Mouse (Mus musculus): Measurements from ENCODE around the gene Cd84. TPM values are rescaled to one million over a fixed set of nuclear protein-coding genes. Genes with fewer than 3 reads are reported as not detected.
"Not testable (repeated sequence)": the region's sequence is repeated elsewhere in the genome, so short reads cannot be mapped to it uniquely, and the experiment has no call there.

Gene Cd84
- polyA plus RNA-seq, 1 experiment from 2014 or later, result 0.86 TPM

DNA sequence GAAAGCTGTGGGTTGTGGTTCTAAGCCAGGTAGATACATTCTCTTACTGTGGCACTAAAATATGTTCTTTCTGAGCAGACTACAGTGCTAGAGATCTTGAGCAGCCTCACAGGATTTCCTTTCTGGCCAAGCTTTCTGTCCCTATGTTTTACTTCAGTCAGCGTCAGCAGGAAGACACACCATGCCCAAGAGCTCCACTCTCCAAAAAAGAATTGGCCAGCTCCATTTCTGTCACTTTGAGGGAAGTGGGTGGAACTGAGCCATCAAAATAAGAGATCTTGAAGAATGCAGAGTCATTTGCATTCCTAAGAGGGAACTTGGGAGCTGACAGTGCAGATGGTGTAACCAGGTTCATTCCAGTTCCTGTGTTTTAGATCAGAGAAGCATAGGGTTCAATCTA, 47.5 kb downstream of the Cd84 start:
- H3K9ac ChIP-seq (ENCODE audit: low read depth, low read length), result no peak overlapping the region
- H3K9me3 ChIP-seq (replicated peaks; ENCODE audit: control insufficient read depth, low read length), result no peaks in the 10 kb centered on the region
- no peaks in the 10 kb centered on the region for H3K27me3 ChIP-seq (ENCODE audit: control insufficient read depth, insufficient read depth, low read length)
- no peaks in the 10 kb centered on the region for H3K4me1 ChIP-seq (ENCODE audit: control insufficient read depth, insufficient read depth, low read length)
- H3K36me3 ChIP-seq (ENCODE audit: control insufficient read depth, insufficient read depth, low read length), result no peaks in the 10 kb centered on the region
- no peak overlapping the region for H3K27ac ChIP-seq (ENCODE audit: low read depth, low read length)
- no peak overlapping the region for H3K4me3 ChIP-seq (ENCODE audit: low read depth, low read length)
- ATAC-seq (replicated peaks; ENCODE audit: insufficient number of reproducible peaks, low FRiP score, low TSS enrichment), result no peak
- WGBS (ENCODE audit: insufficient replicate concordance), result 77% methylated on average over 1 of the region's 1 CpGs
- no peak overlapping the region for H3K4me2 ChIP-seq

GRCm38 (mm10) chr1:171895364-171895763, 55.9 kb downstream of the Cd84 start, which contains the start of gene Gm10521:
Gm10521 (plus strand) TSS chr1:171895664.
- not testable (repeated sequence) for H3K4me3 ChIP-seq (ENCODE audit: low read depth, low read length); H3K9me3 ChIP-seq (replicated peaks; ENCODE audit: control insufficient read depth, low read length); H3K4me1 ChIP-seq (ENCODE audit: control insufficient read depth, insufficient read depth, low read length); H3K27me3 ChIP-seq (ENCODE audit: control insufficient read depth, insufficient read depth, low read length); H3K27ac ChIP-seq (ENCODE audit: low read depth, low read length); H3K36me3 ChIP-seq (ENCODE audit: control insufficient read depth, insufficient read depth, low read length); ATAC-seq (replicated peaks; ENCODE audit: insufficient number of reproducible peaks, low FRiP score, low TSS enrichment); H3K4me2 ChIP-seq; H3K9ac ChIP-seq (ENCODE audit: low read depth, low read length)
- 83% methylated on average over 5 of the region's 5 CpGs for WGBS (ENCODE audit: insufficient replicate concordance)

DNA sequence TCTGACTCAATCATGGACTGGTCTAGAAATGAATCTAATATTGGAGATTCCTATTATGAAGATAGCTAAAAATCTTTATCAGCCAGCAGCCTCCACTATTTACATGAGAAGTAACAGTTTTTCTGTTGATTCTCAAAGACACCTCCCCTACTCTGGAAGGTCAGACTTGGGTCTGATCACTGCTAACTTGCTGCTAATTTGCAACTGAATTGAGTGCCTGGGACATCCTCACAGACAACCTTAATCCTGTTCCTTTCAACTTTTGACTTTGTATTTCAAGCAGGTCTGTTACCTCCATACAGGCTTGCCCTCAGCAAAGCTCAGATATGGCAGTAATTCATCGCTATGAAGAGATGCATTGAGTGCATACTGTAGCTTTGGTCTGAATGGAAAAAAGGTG, 64.5 kb downstream of the Cd84 start:
- no peaks in the 10 kb centered on the region for H3K27me3 ChIP-seq (ENCODE audit: control insufficient read depth, insufficient read depth, low read length)
- H3K9me3 ChIP-seq (replicated peaks; ENCODE audit: control insufficient read depth, low read length), result no peaks in the 10 kb centered on the region
- no peak overlapping the region for H3K9ac ChIP-seq (ENCODE audit: low read depth, low read length)
- no peaks in the 10 kb centered on the region for H3K4me1 ChIP-seq (ENCODE audit: control insufficient read depth, insufficient read depth, low read length)
- no peak overlapping the region for H3K4me2 ChIP-seq
- no peak overlapping the region for H3K4me3 ChIP-seq (ENCODE audit: low read depth, low read length)
- no peak for ATAC-seq (replicated peaks; ENCODE audit: insufficient number of reproducible peaks, low FRiP score, low TSS enrichment)
- H3K27ac ChIP-seq (ENCODE audit: low read depth, low read length), result no peak overlapping the region
- 82% methylated on average over 1 of the region's 1 CpGs for WGBS (ENCODE audit: insufficient replicate concordance)
- no peaks in the 10 kb centered on the region for H3K36me3 ChIP-seq (ENCODE audit: control insufficient read depth, insufficient read depth, low read length)

DNA sequence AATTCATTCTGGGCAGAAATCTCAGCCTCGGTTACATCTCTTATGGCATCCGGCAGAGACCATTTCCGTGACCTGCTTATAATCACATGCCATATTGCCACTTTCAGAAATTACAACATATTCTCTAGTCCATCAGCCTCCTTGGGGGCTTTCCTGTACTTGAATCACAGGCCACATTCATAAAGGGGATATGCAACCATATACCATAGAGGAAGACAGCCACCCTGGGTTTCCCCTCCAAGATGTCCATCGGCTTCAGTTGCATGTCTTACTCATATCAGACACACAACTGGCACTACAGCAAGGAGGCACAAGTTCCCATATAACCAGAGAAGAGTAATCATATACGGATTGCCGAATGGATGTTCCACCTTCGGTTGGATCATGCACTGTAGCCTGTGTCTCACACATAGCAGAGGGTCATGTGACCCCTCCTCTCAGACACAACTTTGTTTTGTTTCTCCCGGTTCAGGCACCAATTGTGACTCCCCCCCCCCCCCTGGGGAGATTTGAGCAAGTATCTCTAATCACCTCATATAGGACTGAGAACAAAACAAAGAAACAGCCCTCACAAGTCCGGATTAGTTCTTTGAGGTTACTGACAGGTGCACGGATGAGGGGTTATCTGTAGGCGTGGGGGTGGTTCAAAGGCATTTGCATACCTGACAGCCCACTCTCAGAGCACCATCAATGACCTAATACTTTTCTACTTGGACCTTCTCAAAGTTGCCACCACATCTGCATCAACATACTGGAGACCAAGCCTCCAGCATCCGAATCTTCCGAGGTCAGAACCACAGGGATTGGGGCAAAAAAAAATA, 76.4 kb downstream of the Cd84 start:
- Histone ChIP-seq H3K9me3 (replicated peaks; ENCODE audit: control insufficient read depth, low read length) (no peaks in the 10 kb centered on the region), H3K4me1 (ENCODE audit: control insufficient read depth, insufficient read depth, low read length) (no peaks in the 10 kb centered on the region), H3K27me3 (ENCODE audit: control insufficient read depth, insufficient read depth, low read length) (no peaks in the 10 kb centered on the region), H3K27ac (ENCODE audit: low read depth, low read length) (no peak overlapping the region), H3K36me3 (ENCODE audit: control insufficient read depth, insufficient read depth, low read length) (no peaks in the 10 kb centered on the region), H3K4me2 (no peak overlapping the region), H3K4me3 (ENCODE audit: low read depth, low read length) (no peak overlapping the region), H3K9ac (ENCODE audit: low read depth, low read length) (no peak overlapping the region)
- WGBS (ENCODE audit: insufficient replicate concordance), result 73% methylated on average over 13 of the region's 13 CpGs
- no peak for ATAC-seq (replicated peaks; ENCODE audit: insufficient number of reproducible peaks, low FRiP score, low TSS enrichment)

DNA sequence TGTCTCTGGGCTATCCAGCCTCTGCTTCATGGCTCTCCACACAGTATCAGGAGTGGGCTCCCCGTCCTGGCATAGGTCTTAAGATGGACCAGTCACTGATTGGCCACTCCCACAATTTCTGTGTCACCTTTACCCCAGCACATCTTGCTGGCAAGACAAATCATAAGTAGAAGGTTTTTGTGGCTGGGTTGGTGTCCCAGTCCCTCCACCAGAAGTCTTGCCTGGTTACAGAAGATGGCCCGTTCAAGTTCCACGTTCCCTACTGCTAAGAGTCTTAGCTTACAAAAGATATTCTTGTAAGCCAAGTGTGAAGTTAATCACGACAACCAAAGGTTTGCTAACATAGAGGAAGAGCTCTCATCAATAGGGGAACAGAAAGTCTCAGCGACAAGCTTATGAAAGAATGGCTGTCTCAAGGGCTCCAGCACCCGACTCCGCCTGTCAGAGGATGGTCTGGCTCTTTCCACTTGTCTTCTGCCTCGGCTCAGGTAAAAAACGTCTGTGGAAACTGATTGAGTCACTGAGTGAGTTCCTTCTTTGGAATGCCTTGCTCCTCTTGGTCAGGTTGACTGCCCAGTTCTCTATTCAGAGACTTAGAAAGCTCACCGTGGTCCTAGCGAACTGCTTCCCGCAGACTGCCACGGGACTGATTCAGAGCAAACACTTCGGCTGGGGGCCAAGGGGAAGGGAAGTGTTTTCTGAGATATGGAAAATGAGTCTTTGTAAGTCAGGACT, 78.0 kb downstream of the Cd84 start, which contains the start of gene Slamf6:
Gene Slamf6, plus strand, starts transcription at position 211 of the 735 bp plus-strand sequence.
- Histone ChIP-seq H3K27me3 (ENCODE audit: control insufficient read depth, insufficient read depth, low read length) (no peaks in the 10 kb centered on the region), H3K9ac (ENCODE audit: low read depth, low read length) (no peak within 1 kb of the TSS), H3K36me3 (ENCODE audit: control insufficient read depth, insufficient read depth, low read length) (no peaks in the 10 kb centered on the region), H3K4me3 (ENCODE audit: low read depth, low read length) (no peak within 1 kb of the TSS), H3K4me2 (peak within 1 kb of the TSS; percentile 47), H3K27ac (ENCODE audit: low read depth, low read length) (no peak within 1 kb of the TSS), H3K9me3 (replicated peaks; ENCODE audit: control insufficient read depth, low read length) (no peaks in the 10 kb centered on the region), H3K4me1 (ENCODE audit: control insufficient read depth, insufficient read depth, low read length) (no peaks in the 10 kb centered on the region)
- WGBS (ENCODE audit: insufficient replicate concordance), result 62% methylated on average over 14 of the region's 14 CpGs
- ATAC-seq (replicated peaks; ENCODE audit: insufficient number of reproducible peaks, low FRiP score, low TSS enrichment), result no peak

GRCm38 (mm10) chr1:171918136-171918920, 78.8 kb downstream of the Cd84 start:
- no peak overlapping the region for H3K9ac ChIP-seq (ENCODE audit: low read depth, low read length)
- no peaks in the 10 kb centered on the region for H3K27me3 ChIP-seq (ENCODE audit: control insufficient read depth, insufficient read depth, low read length)
- H3K27ac ChIP-seq (ENCODE audit: low read depth, low read length), result no peak overlapping the region
- H3K36me3 ChIP-seq (ENCODE audit: control insufficient read depth, insufficient read depth, low read length), result no peaks in the 10 kb centered on the region
- no peaks in the 10 kb centered on the region for H3K9me3 ChIP-seq (replicated peaks; ENCODE audit: control insufficient read depth, low read length)
- ATAC-seq (replicated peaks; ENCODE audit: insufficient number of reproducible peaks, low FRiP score, low TSS enrichment), result no peak
- 65% methylated on average over 12 of the region's 12 CpGs for WGBS (ENCODE audit: insufficient replicate concordance)
- H3K4me3 ChIP-seq (ENCODE audit: low read depth, low read length), result no peak overlapping the region
- H3K4me1 ChIP-seq (ENCODE audit: control insufficient read depth, insufficient read depth, low read length), result no peaks in the 10 kb centered on the region
- peak overlapping the region; percentile 47 for H3K4me2 ChIP-seq

- Histone ChIP-seq H3K4me1 (ENCODE audit: control insufficient read depth, insufficient read depth, low read length) (no peaks in the 10 kb centered on the region), H3K4me2 (no peak overlapping the region), H3K9ac (ENCODE audit: low read depth, low read length) (no peak overlapping the region), H3K36me3 (ENCODE audit: control insufficient read depth, insufficient read depth, low read length) (no peaks in the 10 kb centered on the region), H3K27ac (ENCODE audit: low read depth, low read length) (no peak overlapping the region), H3K4me3 (ENCODE audit: low read depth, low read length) (no peak overlapping the region), H3K27me3 (ENCODE audit: control insufficient read depth, insufficient read depth, low read length) (no peaks in the 10 kb centered on the region), H3K9me3 (replicated peaks; ENCODE audit: control insufficient read depth, low read length) (no peaks in the 10 kb centered on the region)
- no peak for ATAC-seq (replicated peaks; ENCODE audit: insufficient number of reproducible peaks, low FRiP score, low TSS enrichment)
- WGBS (ENCODE audit: insufficient replicate concordance), result 87% methylated on average over 5 of the region's 5 CpGs
These were observed 79.7 kb downstream of the Cd84 start for GRCm38 (mm10) chr1:171919193-171919592.

GRCm38 (mm10) chr1:171919901-171920510, 80.5 kb downstream of the Cd84 start:
- no peaks in the 10 kb centered on the region for H3K4me1 ChIP-seq (ENCODE audit: control insufficient read depth, insufficient read depth, low read length)
- no peak for ATAC-seq (replicated peaks; ENCODE audit: insufficient number of reproducible peaks, low FRiP score, low TSS enrichment)
- H3K27ac ChIP-seq (ENCODE audit: low read depth, low read length), result no peak overlapping the region
- no peaks in the 10 kb centered on the region for H3K27me3 ChIP-seq (ENCODE audit: control insufficient read depth, insufficient read depth, low read length)
- no peaks in the 10 kb centered on the region for H3K9me3 ChIP-seq (replicated peaks; ENCODE audit: control insufficient read depth, low read length)
- no peak overlapping the region for H3K9ac ChIP-seq (ENCODE audit: low read depth, low read length)
- H3K4me2 ChIP-seq, result no peak overlapping the region
- no peak overlapping the region for H3K4me3 ChIP-seq (ENCODE audit: low read depth, low read length)
- WGBS (ENCODE audit: insufficient replicate concordance), result 73% methylated on average over 6 of the region's 6 CpGs
- no peaks in the 10 kb centered on the region for H3K36me3 ChIP-seq (ENCODE audit: control insufficient read depth, insufficient read depth, low read length)
